Mouse (Mus musculus) heart, embryonic 10.5 days (tissue): ENCODE measurements around the gene Morn4. TPM values are rescaled to one million over a fixed set of nuclear protein-coding genes. Genes with fewer than 3 reads are reported as not detected.

Source experiments
- DNase-seq: peaks from one replicate; pipeline ENCODE4 v3.0.0-alpha.2; 2017; ENCODE audit warnings: low spot score
- H3K27ac ChIP-seq: fragments of 300-500 bp; sonication (generic); 2 replicates; pipeline ENCODE4 v1.5.1; 2016; ENCODE audit warnings: mild to moderate bottlenecking
- H3K27me3 ChIP-seq: fragments of 300-500 bp; sonication (generic); 2 replicates; pipeline ENCODE4 v1.6.1; 2016; ENCODE audit warnings: mild to moderate bottlenecking; ENCODE audit not compliant: poor library complexity, insufficient read depth, severe bottlenecking
- H3K36me3 ChIP-seq: fragments of 300-500 bp; sonication (generic); 2 replicates; pipeline ENCODE4 v1.6.1; 2016; ENCODE audit warnings: mild to moderate bottlenecking, moderate library complexity
- H3K4me1 ChIP-seq: fragments of 300-500 bp; sonication (generic); 2 replicates; pipeline ENCODE4 v1.6.1; 2016; ENCODE audit warnings: mild to moderate bottlenecking
- H3K4me3 ChIP-seq: fragments of 300-500 bp; sonication (generic); 2 replicates; pipeline ENCODE4 v1.5.1; 2016; ENCODE audit warnings: mild to moderate bottlenecking, moderate library complexity
- H3K9me3 ChIP-seq: fragments of 300-500 bp; sonication (generic); 2 replicates; pipeline ENCODE4 v1.6.1; 2016; ENCODE audit warnings: mild to moderate bottlenecking, moderate library complexity
- WGBS: fragments of 180-500 bp; shearing (Covaris S2); methylation state at CpG from one replicate; pipeline ENCODE4 v1.1.7; 2016; 5-methylcytosine and 5-hydroxymethylcytosine counted together
- polyA plus RNA-seq: library from polyadenylated mRNA; unstranded; fragments of >200 nt; fragmentation: Nextera tagmentation; extraction: Ambion mirVana; gene quantifications from 2 replicates; pipeline ENCODE4 v1.2.1, GENCODE M21; 2016

Morn4 gene
- polyA plus RNA-seq, 1 experiment from 2014 or later: 22.0 TPM

- H3K27ac ChIP-seq: no peak within 1 kb of the TSS
- H3K9me3 ChIP-seq: no peaks in the 10 kb centered on the region
- H3K27me3 ChIP-seq: peaks cover 4% of the 10 kb centered on the region; the same call in 1 of the 2 replicates
- H3K4me1 ChIP-seq: 0 out of 2 replicates have a peak, but pooled peaks cover 3% of the 10 kb centered on the region
- no peaks in the 10 kb centered on the region for H3K36me3 ChIP-seq
- no peak for DNase-seq
- 63% methylated on average over 4 of the region's 4 CpGs for WGBS
- H3K4me3 ChIP-seq: no peak within 1 kb of the TSS
These were observed 34.2 kb downstream of the Morn4 start, which contains the start of gene 4933411K16Rik for GRCm38 (mm10) chr19:42051948-42052347. Gene 4933411K16Rik, plus strand, starts transcription at chr19:42052248.

DNA sequence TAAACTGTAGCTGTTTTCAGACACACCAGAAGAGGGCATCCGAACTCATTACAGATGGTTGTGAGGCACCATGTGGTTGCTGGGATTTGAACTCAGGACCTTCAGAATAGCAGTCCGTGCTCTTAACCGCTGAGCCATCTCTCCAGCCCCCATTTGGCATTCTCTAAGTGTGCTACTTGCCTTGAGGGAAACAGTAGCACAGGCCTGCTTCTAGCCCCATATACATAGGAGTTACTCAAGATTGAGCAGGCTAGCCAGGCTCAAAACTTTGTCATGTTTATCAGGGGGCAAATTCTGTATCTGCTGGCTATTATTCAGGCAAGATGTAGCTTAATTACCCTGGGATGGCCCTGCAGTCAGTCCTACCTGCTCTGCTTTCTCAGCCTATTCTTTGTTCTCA lies 34.8 kb downstream of the Morn4 start:
- no peak for DNase-seq
- 82% methylated on average over 3 of the region's 3 CpGs for WGBS
- H3K27me3 ChIP-seq: peaks cover 10% of the 10 kb centered on the region; the same call in 1 of the 2 replicates
- H3K4me3 ChIP-seq: no peak overlapping the region
- H3K4me1 ChIP-seq: 0 out of 2 replicates have a peak, but pooled peaks cover 4% of the 10 kb centered on the region
- no peaks in the 10 kb centered on the region for H3K9me3 ChIP-seq
- H3K36me3 ChIP-seq: no peaks in the 10 kb centered on the region
- no peak overlapping the region for H3K27ac ChIP-seq

GRCm38 (mm10) chr19:42050251-42050650 lies 35.9 kb downstream of the Morn4 start:
- no peaks in the 10 kb centered on the region for H3K36me3 ChIP-seq

DNA sequence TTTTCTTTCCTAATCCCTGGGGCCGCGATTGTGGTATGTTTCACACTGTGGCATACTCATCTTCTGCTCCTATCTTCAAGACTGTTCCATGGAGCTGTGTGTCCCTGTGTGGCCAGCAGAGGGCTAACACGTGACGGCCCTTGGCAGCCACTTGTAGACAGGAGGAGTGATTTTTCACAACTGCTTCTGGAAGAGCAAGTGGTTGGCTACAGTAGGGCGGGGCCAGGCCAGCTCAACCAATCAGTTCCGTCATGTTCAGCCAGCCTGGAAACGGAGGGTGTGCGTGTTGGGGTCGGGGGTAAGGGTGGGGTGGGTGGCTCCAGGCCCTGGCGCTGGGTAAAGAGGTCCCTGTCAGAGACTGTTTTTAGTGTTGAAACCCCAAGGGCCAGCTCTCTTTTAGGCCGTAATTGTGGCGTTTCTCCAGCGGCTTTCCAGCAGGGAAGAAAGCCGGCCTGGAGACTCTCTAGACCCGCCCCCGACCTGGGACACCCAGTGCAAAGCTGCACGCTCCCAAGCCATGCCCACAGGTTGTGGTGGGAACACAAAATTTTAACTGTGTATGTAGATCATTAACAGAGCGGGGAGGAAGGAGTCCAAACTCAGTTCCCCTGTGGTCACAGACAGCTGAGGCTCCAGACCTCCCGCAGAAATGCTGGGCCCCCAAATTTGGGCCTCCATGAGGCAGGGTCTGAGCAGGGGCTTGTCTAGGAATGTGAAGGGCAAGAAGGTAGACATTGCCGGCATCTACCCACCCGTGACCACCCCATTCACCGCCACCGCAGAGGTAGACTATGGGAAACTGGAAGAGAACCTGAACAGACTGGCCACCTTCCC lies 40.7 kb downstream of the Morn4 start, which contains the start of gene Hoga1:
Gene Hoga1 (plus strand): TSS at position 342 of the 834 bp plus-strand sequence.
- DNase-seq: peak; percentile 93

More at GRCm38 (mm10) chr19:42050251-42050650, 35.9 kb downstream of the Morn4 start:
- H3K27me3 ChIP-seq: peaks cover 10% of the 10 kb centered on the region; the same call in 1 of the 2 replicates
- no peak for DNase-seq
- 64% methylated on average over 1 of the region's 1 CpGs for WGBS
- no peak overlapping the region for H3K27ac ChIP-seq
- H3K4me3 ChIP-seq: no peak overlapping the region
- no peaks in the 10 kb centered on the region for H3K9me3 ChIP-seq
- H3K4me1 ChIP-seq: peaks cover 15% of the 10 kb centered on the region; the same call in 1 of the 2 replicates

GRCm38 (mm10) chr19:42043988-42044387 lies 42.2 kb downstream of the Morn4 start:
- 93% methylated on average over 6 of the region's 6 CpGs for WGBS
- H3K36me3 ChIP-seq: no peaks in the 10 kb centered on the region
- H3K27ac ChIP-seq: no peak overlapping the region
- H3K4me3 ChIP-seq: no peak overlapping the region
- H3K9me3 ChIP-seq: no peaks in the 10 kb centered on the region
- peaks cover 36% of the 10 kb centered on the region for H3K27me3 ChIP-seq
- DNase-seq: no peak
- peaks cover 14% of the 10 kb centered on the region; the same call in 1 of the 2 replicates for H3K4me1 ChIP-seq

More for the DNA sequence above, 40.7 kb downstream of the Morn4 start, which contains the start of gene Hoga1:
- Histone ChIP-seq H3K36me3 (no peaks in the 10 kb centered on the region), H3K27ac (peak within 1 kb of the TSS; percentile 76), H3K9me3 (no peaks in the 10 kb centered on the region), H3K4me3 (peak within 1 kb of the TSS; percentile 56), H3K27me3 (peaks cover 23% of the 10 kb centered on the region; the same call in 1 of the 2 replicates), H3K4me1 (peaks cover 14% of the 10 kb centered on the region; the same call in 1 of the 2 replicates)
- WGBS: 23% methylated on average over 23 of the region's 23 CpGs

DNA sequence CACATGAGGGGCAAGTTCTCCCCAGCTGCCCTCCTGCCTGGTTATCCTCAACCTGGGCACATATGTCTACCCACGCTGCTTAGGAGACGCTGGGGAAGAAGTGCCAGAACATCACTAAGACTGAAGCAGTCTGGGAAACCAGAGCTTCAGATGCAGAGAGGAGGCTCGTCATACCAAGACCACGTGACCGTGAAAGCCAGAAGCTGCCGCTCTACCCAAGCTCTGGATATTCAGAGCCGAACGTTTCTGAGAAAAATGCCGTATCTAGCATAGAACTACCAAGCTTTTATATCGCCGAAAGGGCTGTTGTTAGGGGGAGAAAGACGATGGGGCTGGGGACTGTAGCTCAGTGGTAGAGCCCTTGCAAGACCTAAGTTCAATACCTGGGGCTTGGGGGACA lies 47.8 kb downstream of the Morn4 start:
- WGBS: 88% methylated on average over 12 of the region's 12 CpGs
- Histone ChIP-seq H3K4me3 (no peak overlapping the region), H3K27me3 (peaks cover 26% of the 10 kb centered on the region), H3K9me3 (no peaks in the 10 kb centered on the region), H3K27ac (no peak overlapping the region), H3K4me1 (peaks cover 30% of the 10 kb centered on the region), H3K36me3 (peaks cover 15% of the 10 kb centered on the region)
- DNase-seq: no peak

- H3K27me3 ChIP-seq: peaks cover 23% of the 10 kb centered on the region
- WGBS: 45% methylated on average over 11 of the region's 11 CpGs
- H3K36me3 ChIP-seq: peaks cover 15% of the 10 kb centered on the region
- H3K4me3 ChIP-seq: no peak overlapping the region
- H3K9me3 ChIP-seq: no peaks in the 10 kb centered on the region
- DNase-seq: no peak
- no peak overlapping the region for H3K27ac ChIP-seq
- peaks cover 30% of the 10 kb centered on the region for H3K4me1 ChIP-seq
These were observed 48.9 kb downstream of the Morn4 start for GRCm38 (mm10) chr19:42037167-42037702.

- WGBS: 77% methylated on average over 3 of the region's 3 CpGs
- no peak for DNase-seq
- H3K27me3 ChIP-seq: peaks cover 15% of the 10 kb centered on the region
- H3K4me3 ChIP-seq: no peak overlapping the region
- peaks cover 18% of the 10 kb centered on the region for H3K36me3 ChIP-seq
- H3K27ac ChIP-seq: no peak overlapping the region
- H3K9me3 ChIP-seq: no peaks in the 10 kb centered on the region
- H3K4me1 ChIP-seq: peaks cover 30% of the 10 kb centered on the region
These were observed 49.8 kb downstream of the Morn4 start for GRCm38 (mm10) chr19:42036357-42036756.

- Histone ChIP-seq H3K27me3 (peaks cover 15% of the 10 kb centered on the region), H3K9me3 (no peaks in the 10 kb centered on the region), H3K27ac (0 out of 2 replicates have a peak within 1 kb of the TSS, but pooled peaks have one; percentile 42), H3K4me3 (no peak within 1 kb of the TSS), H3K36me3 (peaks cover 18% of the 10 kb centered on the region), H3K4me1 (peaks cover 30% of the 10 kb centered on the region)
- DNase-seq: peak; percentile 84
- WGBS: 64% methylated on average over 19 of the region's 19 CpGs
These were observed 50.5 kb downstream of the Morn4 start, which contains the start of gene Ankrd2 for GRCm38 (mm10) chr19:42035456-42036248. Gene Ankrd2, plus strand, starts transcription at chr19:42036000.

DNA sequence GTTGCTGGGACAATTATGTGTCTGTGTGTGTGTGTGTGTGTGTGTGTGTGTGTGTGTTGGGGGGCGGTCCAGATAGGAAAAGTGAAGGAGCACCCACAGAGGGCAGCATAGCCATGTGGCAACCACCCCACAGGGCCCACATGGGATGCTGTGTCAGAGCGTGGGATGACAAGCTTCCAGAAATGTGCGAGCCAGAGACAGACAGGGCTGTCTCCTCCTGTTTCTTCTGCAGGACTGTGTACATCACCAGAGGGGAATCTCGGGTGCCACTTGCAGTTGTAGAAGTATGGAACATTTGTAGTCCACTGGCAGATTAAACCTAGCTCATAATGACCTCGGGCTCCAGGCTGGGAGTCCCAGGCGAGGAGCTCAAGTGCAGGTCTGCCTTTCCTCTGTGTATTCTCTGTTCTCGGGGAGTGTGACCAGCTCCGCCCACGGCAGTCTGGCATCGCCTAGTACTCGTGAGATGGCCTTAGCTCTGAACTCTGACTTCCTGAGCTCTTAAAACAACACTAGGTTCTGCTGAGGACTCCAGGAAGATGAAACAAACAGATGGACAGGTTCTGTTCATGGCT lies 51.2 kb downstream of the Morn4 start:
- Histone ChIP-seq H3K36me3 (peaks cover 18% of the 10 kb centered on the region), H3K27ac (0 out of 2 replicates have a peak overlapping the region, but pooled peaks have one; percentile 42), H3K27me3 (peaks cover 8% of the 10 kb centered on the region), H3K4me1 (peaks cover 30% of the 10 kb centered on the region), H3K9me3 (no peaks in the 10 kb centered on the region), H3K4me3 (no peak overlapping the region)
- WGBS: 55% methylated on average over 11 of the region's 11 CpGs
- DNase-seq: no peak

DNA sequence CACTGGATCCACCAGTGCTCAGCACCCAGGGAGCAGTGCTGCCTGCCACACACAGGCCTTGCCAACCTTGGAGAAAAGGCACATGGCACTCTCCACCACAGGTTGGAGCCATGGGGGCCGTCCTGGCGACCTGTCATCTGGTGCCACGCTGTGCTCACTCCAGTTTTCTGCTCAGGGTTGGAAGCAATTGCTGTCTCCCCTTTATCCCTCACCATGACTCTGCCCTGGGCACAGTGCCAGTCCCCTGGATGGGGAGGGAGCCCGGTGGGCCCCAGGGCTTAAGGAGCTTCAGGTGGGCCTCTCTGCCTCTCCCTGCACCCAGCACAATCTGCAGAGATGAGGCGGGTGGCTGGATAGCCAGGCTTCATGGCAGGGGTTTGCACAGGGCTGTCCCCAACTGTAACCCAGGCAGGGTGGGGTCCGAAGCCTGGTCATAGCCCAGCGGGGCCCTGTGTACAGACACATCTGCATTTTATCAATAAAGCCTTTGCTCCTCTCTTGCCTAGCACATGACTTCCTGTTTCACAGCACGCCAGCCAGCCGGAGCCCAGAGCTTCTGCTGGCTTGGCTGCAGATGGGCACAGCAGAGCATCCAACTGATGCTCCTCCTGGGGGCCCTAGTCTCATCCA lies 51.9 kb downstream of the Morn4 start:
- 78% methylated on average over 9 of the region's 9 CpGs for WGBS
- Histone ChIP-seq H3K36me3 (peaks cover 18% of the 10 kb centered on the region), H3K4me3 (no peak overlapping the region), H3K27ac (peak overlapping the region; percentile 44; the same call in 1 of the 2 replicates), H3K9me3 (no peaks in the 10 kb centered on the region), H3K27me3 (peaks cover under 1% of the 10 kb centered on the region; the same call in 1 of the 2 replicates), H3K4me1 (peaks cover 30% of the 10 kb centered on the region)
- DNase-seq: no peak
